ENCODE assay signal across 10 mouse cellular contexts in genomic region chr11:116641168-116641567, GRCm38 (mm10). TPM values are rescaled to one million over a fixed set of nuclear protein-coding genes. Genes with fewer than 3 reads are reported as not detected.
DNase-seq lines count a peak whose midpoint lies in the region; ATAC-seq and TF ChIP-seq lines count a peak whose summit lies in the region.
"Had no signal": no experiment of that assay in that cellular context is flagged by ENCODE, and none has a peak within 500 bp of the region (broad histone marks: within the 10 kb centered on the region; RNA-seq: fewer than 3 reads in every experiment).

No protein-coding gene starts in this region.

- no peaks in the 10 kb centered on the region for H3K36me3 ChIP-seq in intestine, postnatal 0 days (ENCODE audit: control insufficient read depth, insufficient read depth)
- H3K36me3 ChIP-seq in intestine, embryonic 16.5 days (ENCODE audit: control insufficient read depth, insufficient read depth, low read length): no peaks in the 10 kb centered on the region
- no peaks in the 10 kb centered on the region for H3K36me3 ChIP-seq in liver, embryonic 13.5 days
- H3K36me3 ChIP-seq: embryonic facial prominence, embryonic 13.5 days had no signal

- TF ChIP-seq CTCF in intestine, postnatal 0 days (IDR thresholded peaks at IDR 0.05; ENCODE audit: low read depth): peak; percentile 64

- DNase-seq in adrenal gland, postnatal 14 days: peak; percentile 79
- DNase-seq in adrenal gland, adult 2 months: no peak
- peak; percentile 62 to 71 for DNase-seq in B cell, adult 2 months
- DNase-seq in liver, embryonic 13.5 days: peak; percentile 49
- no peak for DNase-seq in yolk sac, embryonic 10.5 days (ENCODE audit: low spot score)
- no peak for DNase-seq in ovary, adult 18-20 months (ENCODE audit: low spot score)

- H3K4me1 ChIP-seq in intestine, postnatal 0 days (replicated peaks; ENCODE audit: control insufficient read depth, insufficient read depth, low read length): no peaks in the 10 kb centered on the region
- H3K4me1 ChIP-seq in intestine, embryonic 16.5 days (ENCODE audit: control insufficient read depth, insufficient read depth, low read length): peaks cover 7% of the 10 kb centered on the region; the same call in 1 of the 2 replicates
- H3K4me1 ChIP-seq in liver, embryonic 13.5 days (replicated peaks): peaks cover 11% of the 10 kb centered on the region

- H3K27ac ChIP-seq in intestine, postnatal 0 days (ENCODE audit: low read depth, low read length): no peak overlapping the region
- no peak overlapping the region for H3K27ac ChIP-seq in intestine, embryonic 16.5 days (ENCODE audit: low read length)
- H3K27ac ChIP-seq in liver, embryonic 13.5 days: no peak overlapping the region
- H3K27ac ChIP-seq: embryonic facial prominence, embryonic 13.5 days had no signal

- no peak overlapping the region for H3K4me2 ChIP-seq in intestine, postnatal 0 days (replicated peaks; ENCODE audit: low read depth)
- no peak overlapping the region for H3K4me2 ChIP-seq in intestine, embryonic 16.5 days (ENCODE audit: low read depth, low read length)
- H3K4me2 ChIP-seq in liver, embryonic 13.5 days: no peak overlapping the region
- H3K4me2 ChIP-seq: embryonic facial prominence, embryonic 13.5 days had no signal

- ATAC-seq in intestine, postnatal 0 days: no peak
- no peak for ATAC-seq in intestine, embryonic 16.5 days
- no peak for ATAC-seq in liver, embryonic 13.5 days (ENCODE audit: low read depth)

- peaks cover 3% of the 10 kb centered on the region; the same call in 1 of the 2 replicates for H3K27me3 ChIP-seq in intestine, postnatal 0 days (replicated peaks; ENCODE audit: control insufficient read depth, insufficient read depth, low read length)
- no peaks in the 10 kb centered on the region for H3K27me3 ChIP-seq in intestine, embryonic 16.5 days (replicated peaks; ENCODE audit: control insufficient read depth, insufficient read depth, low read length)
- peaks cover 20% of the 10 kb centered on the region for H3K27me3 ChIP-seq in liver, embryonic 13.5 days
- H3K27me3 ChIP-seq: embryonic facial prominence, embryonic 13.5 days had no signal

- WGBS in intestine, postnatal 0 days: 54% methylated on average over 5 of the region's 5 CpGs
- 46% methylated on average over 5 of the region's 5 CpGs for WGBS in intestine, embryonic 16.5 days
- WGBS in liver, embryonic 13.5 days (ENCODE audit: insufficient replicate concordance): 41% methylated on average over 5 of the region's 5 CpGs

- no peak overlapping the region for H3K9ac ChIP-seq in intestine, postnatal 0 days (ENCODE audit: low read depth, low read length)
- no peak overlapping the region for H3K9ac ChIP-seq in intestine, embryonic 16.5 days (ENCODE audit: low read depth, low read length)
- H3K9ac ChIP-seq in liver, embryonic 13.5 days: no peak overlapping the region
- H3K9ac ChIP-seq: embryonic facial prominence, embryonic 13.5 days had no signal

- H3K4me3 ChIP-seq in intestine, postnatal 0 days (ENCODE audit: low read depth, low read length): no peak overlapping the region
- H3K4me3 ChIP-seq in intestine, embryonic 16.5 days (ENCODE audit: low read length): no peak overlapping the region
- H3K4me3 ChIP-seq in liver, embryonic 13.5 days (replicated peaks): no peak overlapping the region
- H3K4me3 ChIP-seq: embryonic facial prominence, embryonic 13.5 days had no signal

- H3K9me3 ChIP-seq in intestine, postnatal 0 days (ENCODE audit: control insufficient read depth): no peaks in the 10 kb centered on the region
- no peaks in the 10 kb centered on the region for H3K9me3 ChIP-seq in intestine, embryonic 16.5 days (ENCODE audit: control insufficient read depth, low read length)
- no peaks in the 10 kb centered on the region for H3K9me3 ChIP-seq in liver, embryonic 13.5 days (replicated peaks)
- H3K9me3 ChIP-seq: embryonic facial prominence, embryonic 13.5 days had no signal

RNA-seq across cellular contexts. Expression of gene Prcd, which starts 12.2 kb away (rescaled TPM):
- 5.3 and 6.1 TPM in 2 replicates for total RNA-seq in adrenal gland, postnatal 14 days (2021)
- total RNA-seq in adrenal gland, adult 2 months (2021): 10 to 100 TPM; 10.2 to 14.2 TPM
- 13.0 and 14.1 TPM in 2 replicates for polyA plus RNA-seq in adrenal gland, adult 2 months (2012; rRNA removed)
- 0.84 and 1.1 TPM in 2 replicates for polyA plus RNA-seq in intestine, postnatal 0 days (2015; fragmentation: Nextera tagmentation; extraction: Ambion mirVana)
- 1.4 and 1.9 TPM in 2 replicates for polyA plus RNA-seq in intestine, embryonic 16.5 days (2015; fragmentation: Nextera tagmentation; extraction: Ambion mirVana)
- polyA plus RNA-seq in liver, embryonic 13.5 days (2015; fragmentation: Nextera tagmentation; extraction: Ambion mirVana): 0.31 and 0.33 TPM in 2 replicates

RNA-seq across cellular contexts. Expression of gene Cygb, which starts 12.9 kb away (rescaled TPM):
- 30.9 and 35.0 TPM in 2 replicates for total RNA-seq in adrenal gland, postnatal 14 days (2021)
- total RNA-seq in adrenal gland, adult 2 months (2021): 10 to 100 TPM; 24.8 to 46.8 TPM
- polyA plus RNA-seq in adrenal gland, adult 2 months (2012; rRNA removed): 54.3 and 62.4 TPM in 2 replicates
- polyA plus RNA-seq in intestine, postnatal 0 days (2015; fragmentation: Nextera tagmentation; extraction: Ambion mirVana): 17.5 and 20.2 TPM in 2 replicates
- polyA plus RNA-seq in intestine, embryonic 16.5 days (2015; fragmentation: Nextera tagmentation; extraction: Ambion mirVana): 12.3 and 14.4 TPM in 2 replicates
- 0.60 and 0.70 TPM in 2 replicates for polyA plus RNA-seq in liver, embryonic 13.5 days (2015; fragmentation: Nextera tagmentation; extraction: Ambion mirVana)

RNA-seq across cellular contexts. Expression of gene Rhbdf2, which starts 14.3 kb away (rescaled TPM):
- 11.2 and 14.3 TPM in 2 replicates for total RNA-seq in adrenal gland, postnatal 14 days (2021)
- total RNA-seq in adrenal gland, adult 2 months (2021): 10 to 100 TPM in 1 of 2 experiments, 1 to 10 TPM in 1; 8.2 to 22.7 TPM
- 41.1 and 56.8 TPM in 2 replicates for polyA plus RNA-seq in adrenal gland, adult 2 months (2012; rRNA removed)
- 7.6 and 8.4 TPM in 2 replicates for polyA plus RNA-seq in intestine, postnatal 0 days (2015; fragmentation: Nextera tagmentation; extraction: Ambion mirVana)
- 10.8 and 11.9 TPM in 2 replicates for polyA plus RNA-seq in intestine, embryonic 16.5 days (2015; fragmentation: Nextera tagmentation; extraction: Ambion mirVana)
- 5.8 and 6.6 TPM in 2 replicates for polyA plus RNA-seq in liver, embryonic 13.5 days (2015; fragmentation: Nextera tagmentation; extraction: Ambion mirVana)

RNA-seq across cellular contexts. Expression of gene Aanat, which starts 54.9 kb away (rescaled TPM):
- total RNA-seq in adrenal gland, postnatal 14 days (2021): not detected in 2 replicates
- total RNA-seq in adrenal gland, adult 2 months (2021): not detected
- 0.40 TPM in 1 of 2 replicates, not detected in the other for polyA plus RNA-seq in adrenal gland, adult 2 months (2012; rRNA removed)
- polyA plus RNA-seq in intestine, postnatal 0 days (2015; fragmentation: Nextera tagmentation; extraction: Ambion mirVana): not detected in 2 replicates
- not detected in 2 replicates for polyA plus RNA-seq in intestine, embryonic 16.5 days (2015; fragmentation: Nextera tagmentation; extraction: Ambion mirVana)
- not detected in 2 replicates for polyA plus RNA-seq in liver, embryonic 13.5 days (2015; fragmentation: Nextera tagmentation; extraction: Ambion mirVana)
- total RNA-seq: heart, postnatal 10 days had no signal
- polyA plus RNA-seq: embryonic facial prominence, embryonic 13.5 days had no signal

RNA-seq across cellular contexts. Expression of gene Ube2o, which starts 59.9 kb away (rescaled TPM):
- 32.0 and 38.5 TPM in 2 replicates for total RNA-seq in adrenal gland, postnatal 14 days (2021)
- 10 to 100 TPM; 24.9 to 26.7 TPM for total RNA-seq in adrenal gland, adult 2 months (2021)
- polyA plus RNA-seq in adrenal gland, adult 2 months (2012; rRNA removed): 21.8 and 24.6 TPM in 2 replicates
- polyA plus RNA-seq in intestine, postnatal 0 days (2015; fragmentation: Nextera tagmentation; extraction: Ambion mirVana): 3.7 and 4.8 TPM in 2 replicates
- 3.1 and 3.7 TPM in 2 replicates for polyA plus RNA-seq in intestine, embryonic 16.5 days (2015; fragmentation: Nextera tagmentation; extraction: Ambion mirVana)
- polyA plus RNA-seq in liver, embryonic 13.5 days (2015; fragmentation: Nextera tagmentation; extraction: Ambion mirVana): 17.5 and 22.1 TPM in 2 replicates

Comparison
In these comparisons a context has a peak if more than half of its experiments do, and no peak if none do; other contexts are left out.
1. DNase-seq: peak in adrenal gland, postnatal 14 days (single experiment), B cell, adult 2 months (2 of 2) and liver, embryonic 13.5 days (single experiment); none in adrenal gland, adult 2 months (single experiment), yolk sac, embryonic 10.5 days (single experiment) and ovary, adult 18-20 months (single experiment).